Mouse (Mus musculus) MEL (cell line): ENCODE data around the gene Ptpdc1. TPM values are rescaled to one million over a fixed set of nuclear protein-coding genes. Genes with fewer than 3 reads are reported as not detected.

ENCODE experiments used
- DNase-seq: peaks from one replicate; pipeline ENCODE4 v3.0.0; 2011; ENCODE audit warnings: low read depth, low spot score
- H3K27ac ChIP-seq: 2 replicates; pipeline ENCODE4 v1.5.1; 2012; ENCODE audit warnings: low read depth, mild to moderate bottlenecking, control low read depth, low read length, moderate library complexity; ENCODE audit not compliant: control insufficient read depth
- H3K27me3 ChIP-seq, 2 experiments: fragments of 150-350 bp in 1 of 2; sonication (generic) in 1 of 2; 2 replicates each; pipeline ENCODE4 v1.6.1; 2012; ENCODE audit warnings: low read length in 2 of 2, mild to moderate bottlenecking in 2 of 2, improper control_type of control experiment in 1 of 2, moderate library complexity in 1 of 2; ENCODE audit not compliant: insufficient read depth in 2 of 2, control insufficient read depth in 1 of 2
- H3K36me3 ChIP-seq, 2 experiments: 2 replicates each; pipeline ENCODE4 v1.6.1; 2012 to 2014; ENCODE audit warnings: low read length in 2 of 2, improper control_type of control experiment in 1 of 2, inconsistent platforms in 1 of 2, mild to moderate bottlenecking in 1 of 2; ENCODE audit not compliant: insufficient read depth in 2 of 2, control insufficient read depth in 1 of 2
- H3K4me1 ChIP-seq, 2 experiments: fragments of 150-350 bp in 1 of 2; sonication (generic) in 1 of 2; 2 replicates each; pipeline ENCODE4 v1.6.1; 2012; ENCODE audit warnings: low read length in 2 of 2, improper control_type of control experiment in 1 of 2, mild to moderate bottlenecking in 1 of 2; ENCODE audit not compliant: insufficient read depth in 2 of 2, control insufficient read depth in 1 of 2
- H3K4me3 ChIP-seq, 2 experiments: fragments of 150-350 bp in 1 of 2; sonication (generic) in 1 of 2; 2 replicates each; pipeline ENCODE4 v1.5.1; 2012; ENCODE audit warnings: low read depth in 2 of 2, low read length in 2 of 2, mild to moderate bottlenecking in 2 of 2, moderate library complexity in 2 of 2, control low read depth in 1 of 2, improper control_type of control experiment in 1 of 2; ENCODE audit not compliant: control insufficient read depth in 1 of 2, insufficient read depth in 1 of 2
- H3K79me2 ChIP-seq: 2 replicates; pipeline ENCODE4 v1.6.1; 2012; ENCODE audit warnings: mild to moderate bottlenecking, low read length, moderate library complexity; ENCODE audit not compliant: control insufficient read depth, poor library complexity, insufficient read depth
- H3K9ac ChIP-seq: 2 replicates; pipeline ENCODE4 v1.6.1; 2012; ENCODE audit warnings: low read depth, mild to moderate bottlenecking, control low read depth, low read length, moderate library complexity; ENCODE audit not compliant: control insufficient read depth, poor library complexity, severe bottlenecking
- H3K9me3 ChIP-seq: fragments of 150-350 bp; sonication (generic); replicated peaks from 2 replicates; pipeline ENCODE4 v1.6.1; 2012; ENCODE audit warnings: mild to moderate bottlenecking, low read length, improper control_type of control experiment, moderate library complexity; ENCODE audit not compliant: insufficient read depth
- CHD2 ChIP-seq: IDR thresholded peaks from 2 replicates; pipeline ENCODE4 v1.6.1; 2011; ENCODE audit warnings: low read length, improper control_type of control experiment
- E2F4 ChIP-seq: IDR thresholded peaks from 2 replicates; pipeline ENCODE4 v1.6.1; 2011; ENCODE audit warnings: low read depth, low read length, improper control_type of control experiment, borderline replicate concordance
- ELF1 ChIP-seq: IDR thresholded peaks from 2 replicates; pipeline ENCODE4 v1.6.1; 2014; ENCODE audit warnings: low read depth, mild to moderate bottlenecking, inconsistent platforms, low read length, improper control_type of control experiment, moderate library complexity
- ETS1 ChIP-seq: IDR thresholded peaks from 2 replicates; pipeline ENCODE4 v1.6.1; 2012; ENCODE audit warnings: low read depth, mild to moderate bottlenecking, inconsistent platforms, low read length, improper control_type of control experiment, moderate library complexity
- GABPA ChIP-seq: IDR thresholded peaks from 2 replicates; pipeline ENCODE4 v1.6.1; 2012; ENCODE audit warnings: low read depth, mild to moderate bottlenecking, inconsistent platforms, low read length, improper control_type of control experiment, moderate library complexity
- GATA1 ChIP-seq: IDR thresholded peaks from 2 replicates; pipeline ENCODE4 v1.6.1; 2011; ENCODE audit warnings: low read depth, low read length, improper control_type of control experiment
- HCFC1 ChIP-seq: IDR thresholded peaks from 2 replicates; pipeline ENCODE4 v1.6.1; 2012; ENCODE audit warnings: low read depth, mild to moderate bottlenecking, inconsistent platforms, low read length, improper control_type of control experiment, moderate library complexity
- JUND ChIP-seq: IDR thresholded peaks from 2 replicates; pipeline ENCODE4 v1.6.1; 2011; ENCODE audit warnings: low read depth, mild to moderate bottlenecking, improper control_type of control experiment, low read length
- KAT2A ChIP-seq: conservative IDR thresholded peaks from 2 replicates; pipeline ENCODE4 v1.6.1; 2012; ENCODE audit warnings: low read depth, low read length, improper control_type of control experiment, inconsistent platforms
- MAFK ChIP-seq: IDR thresholded peaks from 2 replicates; pipeline ENCODE4 v1.6.1; 2011; ENCODE audit warnings: low read depth, mild to moderate bottlenecking, low read length, improper control_type of control experiment, borderline replicate concordance
- MAX ChIP-seq: IDR thresholded peaks from 2 replicates; pipeline ENCODE4 v1.6.1; 2011; ENCODE audit warnings: low read length, improper control_type of control experiment
- MAZ ChIP-seq: IDR thresholded peaks from 2 replicates; pipeline ENCODE4 v1.6.1; 2012; ENCODE audit warnings: low read depth, mild to moderate bottlenecking, inconsistent platforms, low read length, improper control_type of control experiment
- MEF2A ChIP-seq: IDR thresholded peaks from 2 replicates; pipeline ENCODE4 v1.6.1; 2014; ENCODE audit warnings: low read depth, mild to moderate bottlenecking, inconsistent platforms, low read length, improper control_type of control experiment; ENCODE audit not compliant: poor library complexity, insufficient replicate concordance, severe bottlenecking; ENCODE audit errors: extremely low read depth
- MXI1 ChIP-seq: IDR thresholded peaks from 2 replicates; pipeline ENCODE4 v1.6.1; 2011; ENCODE audit warnings: mild to moderate bottlenecking, low read depth, low read length, improper control_type of control experiment
- MYB ChIP-seq: IDR thresholded peaks from 2 replicates; pipeline ENCODE4 v1.6.1; 2011; ENCODE audit warnings: mild to moderate bottlenecking, low read depth, low read length, improper control_type of control experiment
- NRF1 ChIP-seq: IDR thresholded peaks from 2 replicates; pipeline ENCODE4 v1.6.1; 2014; ENCODE audit warnings: low read depth, mild to moderate bottlenecking, inconsistent platforms, low read length, improper control_type of control experiment, moderate library complexity; ENCODE audit not compliant: poor library complexity, insufficient read depth, severe bottlenecking
- POLR2AphosphoS5 ChIP-seq: IDR thresholded peaks from 2 replicates; pipeline ENCODE4 v1.6.1; 2012; ENCODE audit warnings: low read depth, borderline replicate concordance, mild to moderate bottlenecking, inconsistent platforms, low read length, moderate library complexity, mixed read lengths
- RAD21 ChIP-seq: IDR thresholded peaks from 2 replicates; pipeline ENCODE4 v1.6.1; 2011; ENCODE audit warnings: mild to moderate bottlenecking, low read depth, low read length, improper control_type of control experiment
- SMC3 ChIP-seq: IDR thresholded peaks from 2 replicates; pipeline ENCODE4 v1.6.1; 2011; ENCODE audit warnings: low read depth, low read length, improper control_type of control experiment
- TAL1 ChIP-seq: IDR thresholded peaks from 2 replicates; pipeline ENCODE4 v1.6.1; 2012; ENCODE audit warnings: mild to moderate bottlenecking, inconsistent platforms, low read length, moderate library complexity, mixed read lengths
- TBP ChIP-seq: IDR thresholded peaks from 2 replicates; pipeline ENCODE4 v1.8.0; 2011; ENCODE audit warnings: low read depth, low read length, improper control_type of control experiment
- TCF12 ChIP-seq: IDR thresholded peaks from 2 replicates; pipeline ENCODE4 v1.6.1; 2014; ENCODE audit warnings: low read depth, mild to moderate bottlenecking, inconsistent platforms, low read length, improper control_type of control experiment, moderate library complexity
- USF2 ChIP-seq, 2 experiments: IDR thresholded peaks; 2 replicates each; pipeline ENCODE4 v1.6.1; 2011 to 2012; ENCODE audit warnings: improper control_type of control experiment in 2 of 2, low read length in 2 of 2, borderline replicate concordance in 1 of 2, inconsistent platforms in 1 of 2, low read depth in 1 of 2, mild to moderate bottlenecking in 1 of 2; ENCODE audit not compliant: insufficient read depth in 1 of 2
- ZC3H11A ChIP-seq: IDR thresholded peaks from 2 replicates; pipeline ENCODE4 v1.6.1; 2012; ENCODE audit warnings: low read depth, mild to moderate bottlenecking, inconsistent platforms, low read length, improper control_type of control experiment
- ZKSCAN1 ChIP-seq: IDR thresholded peaks from 2 replicates; pipeline ENCODE4 v1.6.1; 2012; ENCODE audit warnings: low read depth, mild to moderate bottlenecking, inconsistent platforms, low read length, improper control_type of control experiment, moderate library complexity
- ZMIZ1 ChIP-seq: IDR thresholded peaks from 2 replicates; pipeline ENCODE4 v1.6.1; 2012; ENCODE audit warnings: low read depth, mild to moderate bottlenecking, inconsistent platforms, low read length, improper control_type of control experiment, moderate library complexity
- ZNF384 ChIP-seq: IDR thresholded peaks from 2 replicates; pipeline ENCODE4 v1.6.1; 2012; ENCODE audit warnings: low read depth, mild to moderate bottlenecking, inconsistent platforms, low read length, improper control_type of control experiment
- polyA plus RNA-seq, 2 experiments: library from polyadenylated mRNA; stranded (reverse) in 1 of 2; unstranded in 1 of 2; fragments of >175 nt in 1 of 2; fragments of >200 nt in 1 of 2; gene quantifications; 2 replicates each; pipeline versions ENCODE4 v1.2.1 to v1.2.4; 2012; ENCODE audit warnings: low replicate concordance in 2 of 2, low read depth in 1 of 2; ENCODE audit not compliant: insufficient read length in 2 of 2, insufficient read depth in 1 of 2, missing spikeins in 1 of 2
- total RNA-seq: library from RNA; depleted of rRNA; stranded (reverse); fragments of 300-350 nt; gene quantifications from 2 replicates; pipeline ENCODE4 v1.2.3, GENCODE M21; 2012

Ptpdc1 gene
- total and polyA plus RNA-seq, 3 experiments, result 3.3 to 7.6 TPM; not detected in 1

GRCm38 (mm10) chr13:48578616-48579015 lies 46.8 kb downstream of the Ptpdc1 start:
- Histone ChIP-seq H3K4me3 (no peak overlapping the region), H3K79me2 (no peaks in the 10 kb centered on the region), H3K27ac (no peak overlapping the region), H3K9me3 (no peaks in the 10 kb centered on the region), H3K4me1 (no peaks in the 10 kb centered on the region), H3K9ac (no peak overlapping the region), H3K36me3 (no peaks in the 10 kb centered on the region; a peak in 1 of 4 replicates), H3K27me3 (no peaks in the 10 kb centered on the region)
- TF ChIP-seq MAFK (no peak), TCF12 (no peak), ELF1 (no peak), KAT2A (no peak), JUND (no peak), MYB (no peak), ZC3H11A (no peak), HCFC1 (no peak), ETS1 (no peak), RAD21 (no peak), ZKSCAN1 (no peak), E2F4 (no peak), MEF2A (no peak), CHD2 (no peak), ZNF384 (no peak), USF2 (IDR thresholded peaks at IDR 0.05; ENCODE audit: borderline replicate concordance in 1 of 2, insufficient read depth in 1 of 2, low read depth in 1 of 2, low read length in 2 of 2) (no peak), TBP (no peak), TAL1 (no peak), NRF1 (no peak)
- DNase-seq, result no peak

- TF ChIP-seq POLR2AphosphoS5, result no peak
- no peak for TF ChIP-seq MAZ
- no peak for TF ChIP-seq MEF2A
- no peak for TF ChIP-seq HCFC1
- no peak for TF ChIP-seq MAX
- TF ChIP-seq ELF1, result no peak
- TF ChIP-seq SMC3, result no peak
- no peak for TF ChIP-seq MXI1
- TF ChIP-seq GABPA, result no peak
- TF ChIP-seq ZMIZ1, result no peak
- TF ChIP-seq ZC3H11A, result no peak
- no peak for TF ChIP-seq GATA1
- no peak for TF ChIP-seq TAL1
- no peak for TF ChIP-seq JUND
- TF ChIP-seq, all 39 proteins: peak for 0
- no peaks in the 10 kb centered on the region; a peak in 1 of 4 replicates for H3K36me3 ChIP-seq
- DNase-seq, result no peak
- H3K27me3 ChIP-seq, result no peaks in the 10 kb centered on the region
- H3K27ac ChIP-seq, result no peak overlapping the region
- no peak overlapping the region for H3K4me3 ChIP-seq
- H3K4me1 ChIP-seq, result no peaks in the 10 kb centered on the region
- H3K79me2 ChIP-seq, result no peaks in the 10 kb centered on the region
- no peak overlapping the region for H3K9ac ChIP-seq
- H3K9me3 ChIP-seq, result no peaks in the 10 kb centered on the region
Observed at GRCm38 (mm10) chr13:48577836-48578235, 47.6 kb downstream of the Ptpdc1 start.
